12 mouse cellular contexts compared by ENCODE assay signal in the genomic region with DNA sequence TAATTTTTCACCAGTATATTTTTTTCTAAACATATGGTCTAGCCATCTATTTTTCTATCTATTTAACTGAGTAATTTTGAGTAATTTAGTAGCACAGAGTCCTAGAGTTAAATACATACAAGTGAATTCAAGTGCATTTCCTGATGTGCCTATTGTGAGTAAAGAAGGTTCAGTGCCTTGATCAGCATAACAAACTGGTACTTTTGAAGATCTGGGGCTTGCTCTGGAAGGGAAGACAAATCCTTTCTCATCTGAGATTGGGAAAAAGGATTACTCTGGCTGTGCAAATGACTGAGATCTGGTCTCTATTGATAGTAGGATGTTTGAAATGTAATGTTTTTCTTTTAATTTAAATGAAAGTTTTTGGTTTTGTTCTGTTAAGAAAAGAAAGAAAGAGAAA.
"Had no signal": no experiment of that assay in that cellular context is flagged by ENCODE, and none has a peak within 500 bp of the region (broad histone marks: within the 10 kb centered on the region; RNA-seq: fewer than 3 reads in every experiment).

No protein-coding gene starts in this region.

- DNase-seq: left cerebral cortex, postnatal 4 days; liver; liver, embryonic 13.5 days; liver, postnatal 0 days; lung, adult 18-20 months; lung, adult 2 months; lung, embryonic 14.5 days; lung, postnatal 10 days; lung, postnatal 14 days; lung, postnatal 36 days; lung, postnatal 4 days; midbrain, embryonic 14.5 days had no signal
